Mouse (Mus musculus) midbrain, embryonic 13.5 days (tissue): ENCODE data around the gene Scp2. TPM values are rescaled to one million over a fixed set of nuclear protein-coding genes. Genes with fewer than 3 reads are reported as not detected.
A peak's percentile ranks its signal among the peaks of the same experiment; 100 is the strongest.
"Not testable (repeated sequence)": the region's sequence is repeated elsewhere in the genome, so short reads cannot be mapped to it uniquely, and the experiment has no call there.

Source experiments
- ATAC-seq: fragments of 200-750 bp; cut with Nextera tagmentation; 2 replicates; pipeline ENCODE4 v1.8.0; 2017; ENCODE audit warnings: mild to moderate bottlenecking, moderate TSS enrichment, moderate library complexity
- H3K27ac ChIP-seq: fragments of 300-500 bp; sonication (generic); 2 replicates; pipeline ENCODE4 v1.5.1; 2015; ENCODE audit warnings: inconsistent platforms, mild to moderate bottlenecking, moderate library complexity
- H3K27me3 ChIP-seq: fragments of 300-500 bp; sonication (generic); 2 replicates; pipeline ENCODE4 v1.6.1; 2015; ENCODE audit warnings: mild to moderate bottlenecking, inconsistent platforms
- H3K36me3 ChIP-seq: fragments of 300-500 bp; sonication (generic); 2 replicates; pipeline ENCODE4 v1.6.1; 2015; ENCODE audit warnings: mild to moderate bottlenecking, inconsistent platforms
- H3K4me1 ChIP-seq: fragments of 300-500 bp; sonication (generic); replicated peaks from 2 replicates; pipeline ENCODE4 v1.6.1; 2015; ENCODE audit warnings: inconsistent platforms
- H3K4me2 ChIP-seq: fragments of 300-500 bp; sonication (generic); replicated peaks from 2 replicates; pipeline ENCODE4 v1.6.1; 2015; ENCODE audit warnings: moderate library complexity, mild to moderate bottlenecking, inconsistent platforms
- H3K4me3 ChIP-seq: fragments of 300-500 bp; sonication (generic); replicated peaks from 2 replicates; pipeline ENCODE4 v1.5.1; 2015; ENCODE audit warnings: mild to moderate bottlenecking, inconsistent platforms
- H3K9ac ChIP-seq: fragments of 300-500 bp; sonication (generic); replicated peaks from 2 replicates; pipeline ENCODE4 v1.6.1; 2015; ENCODE audit warnings: mild to moderate bottlenecking, inconsistent platforms
- H3K9me3 ChIP-seq: fragments of 300-500 bp; sonication (generic); 2 replicates; pipeline ENCODE4 v1.6.1; 2016; ENCODE audit warnings: mild to moderate bottlenecking, inconsistent platforms
- WGBS: fragments of 180-500 bp; shearing (Covaris S2); methylation state at CpG from one replicate; pipeline ENCODE4 v1.1.7; 2015; 5-methylcytosine and 5-hydroxymethylcytosine counted together
- polyA plus RNA-seq: library from polyadenylated mRNA; unstranded; fragments of >200 nt; fragmentation: Nextera tagmentation; extraction: Ambion mirVana; gene quantifications from 2 replicates; pipeline ENCODE4 v1.2.1, GENCODE M21; 2015

Scp2 gene
- polyA plus RNA-seq: 222 and 228 TPM in 2 replicates

GRCm38 (mm10) chr4:108144880-108145279 is at the start of gene Scp2:
Gene Scp2 (minus strand): TSS chr4:108144998.
- no peaks in the 10 kb centered on the region for H3K9me3 ChIP-seq

GRCm38 (mm10) chr4:108192821-108193323 is 48.1 kb upstream of the Scp2 start:
- Histone ChIP-seq H3K9me3 (no peaks in the 10 kb centered on the region), H3K4me1 (no peaks in the 10 kb centered on the region), H3K27ac (no peak overlapping the region), H3K4me2 (no peak overlapping the region), H3K9ac (no peak overlapping the region), H3K27me3 (no peaks in the 10 kb centered on the region), H3K36me3 (no peaks in the 10 kb centered on the region), H3K4me3 (no peak overlapping the region)
- no peak for ATAC-seq
- WGBS: 81% methylated on average over 2 of the region's 2 CpGs

More at GRCm38 (mm10) chr4:108144880-108145279, at the start of gene Scp2:
- 90% methylated on average over 1 of the region's 1 CpGs for WGBS
- Histone ChIP-seq H3K27me3 (no peaks in the 10 kb centered on the region), H3K36me3 (no peaks in the 10 kb centered on the region), H3K4me1 (no peaks in the 10 kb centered on the region), H3K27ac (no peak within 1 kb of the TSS), H3K4me2 (no peak within 1 kb of the TSS), H3K9ac (no peak within 1 kb of the TSS), H3K4me3 (no peak within 1 kb of the TSS)
- no peak for ATAC-seq

GRCm38 (mm10) chr4:108182278-108182677 is 37.5 kb upstream of the Scp2 start:
- Histone ChIP-seq H3K36me3 (no peaks in the 10 kb centered on the region), H3K9me3 (no peaks in the 10 kb centered on the region), H3K4me2 (no peak overlapping the region), H3K4me3 (no peak overlapping the region), H3K27ac (no peak overlapping the region), H3K4me1 (no peaks in the 10 kb centered on the region), H3K27me3 (no peaks in the 10 kb centered on the region), H3K9ac (no peak overlapping the region)
- ATAC-seq: no peak
- WGBS: 25% methylated on average over 1 of the region's 1 CpGs

DNA sequence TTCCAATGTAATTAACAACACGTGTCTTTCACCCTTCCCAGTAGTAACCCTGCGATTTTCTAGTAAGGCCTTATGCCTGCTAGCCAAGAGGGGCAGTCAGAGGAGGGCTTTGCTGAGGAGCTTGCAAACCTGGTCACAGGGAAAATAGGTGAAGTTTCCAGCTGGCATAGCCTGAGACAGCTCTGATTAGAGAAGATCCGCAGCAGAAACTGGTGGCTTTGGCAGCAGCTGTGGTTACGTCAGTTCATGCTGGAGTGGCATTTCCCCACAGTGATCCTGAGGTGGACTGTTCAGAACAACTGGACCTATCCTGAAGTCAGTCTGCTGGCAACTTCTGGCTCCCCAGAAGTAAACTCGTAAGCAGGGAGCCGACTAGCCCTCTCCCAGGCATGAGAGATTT is 23.3 kb upstream of the Scp2 start:
- 90% methylated on average over 6 of the region's 6 CpGs for WGBS
- ATAC-seq: no peak
- Histone ChIP-seq H3K9me3 (no peaks in the 10 kb centered on the region), H3K36me3 (no peaks in the 10 kb centered on the region), H3K4me1 (peaks cover 10% of the 10 kb centered on the region), H3K4me2 (no peak overlapping the region), H3K9ac (no peak overlapping the region), H3K27me3 (peaks cover 10% of the 10 kb centered on the region; the same call in 1 of the 2 replicates), H3K4me3 (no peak overlapping the region), H3K27ac (no peak overlapping the region)

GRCm38 (mm10) chr4:108166874-108167273 is 22.1 kb upstream of the Scp2 start:
- no peak overlapping the region for H3K27ac ChIP-seq
- no peak overlapping the region for H3K9ac ChIP-seq
- no peak for ATAC-seq
- H3K4me1 ChIP-seq: peaks cover 10% of the 10 kb centered on the region
- 87% methylated on average over 4 of the region's 4 CpGs for WGBS
- H3K4me3 ChIP-seq: no peak overlapping the region
- H3K36me3 ChIP-seq: no peaks in the 10 kb centered on the region
- no peak overlapping the region for H3K4me2 ChIP-seq
- peaks cover 10% of the 10 kb centered on the region; the same call in 1 of the 2 replicates for H3K27me3 ChIP-seq
- no peaks in the 10 kb centered on the region for H3K9me3 ChIP-seq

DNA sequence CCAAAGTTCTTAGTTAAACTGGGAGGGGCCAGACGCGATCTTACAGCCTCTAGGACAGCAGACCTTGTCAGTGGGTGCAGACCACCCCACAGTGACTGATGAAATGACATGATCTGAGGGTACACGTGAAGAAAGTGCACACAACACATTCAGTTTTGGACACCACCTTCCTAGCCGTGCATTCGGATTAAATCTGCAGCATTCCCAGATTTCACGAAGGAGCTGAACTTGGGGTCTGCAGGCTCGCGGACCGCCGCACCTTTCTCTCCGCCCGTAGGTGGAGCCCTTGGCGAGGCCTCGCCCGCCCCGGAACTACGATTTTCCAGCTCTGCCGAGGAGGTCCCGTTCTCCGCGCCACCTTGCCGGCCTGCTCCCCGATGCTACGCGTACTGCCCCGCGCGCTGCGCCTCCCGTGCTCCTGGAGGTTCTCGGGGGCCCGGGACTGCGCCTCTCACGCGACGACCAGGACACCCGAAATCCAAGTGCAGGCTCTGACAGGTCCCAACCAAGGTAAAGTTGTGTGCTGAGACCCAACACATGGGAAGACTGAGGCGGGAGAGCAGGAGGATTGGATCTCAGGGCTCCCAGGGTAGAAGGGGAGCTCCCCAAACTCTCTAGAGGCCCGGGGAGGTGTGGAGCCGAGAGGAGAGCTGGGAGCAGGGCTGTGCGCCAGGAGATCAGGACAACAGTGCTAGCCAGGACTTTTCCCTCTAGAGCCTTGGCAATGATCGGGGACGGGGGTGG is 20.5 kb upstream of the Scp2 start, which contains the start of gene Echdc2:
Gene Echdc2, plus strand, starts transcription at position 286 of the 744 bp plus-strand sequence.
- H3K36me3 ChIP-seq: no peaks in the 10 kb centered on the region
- H3K4me2 ChIP-seq: peak within 1 kb of the TSS; percentile 94
- no peak within 1 kb of the TSS for H3K27ac ChIP-seq
- peak within 1 kb of the TSS; percentile 50 for H3K4me3 ChIP-seq
- peaks cover 10% of the 10 kb centered on the region; the same call in 1 of the 2 replicates for H3K27me3 ChIP-seq
- H3K9me3 ChIP-seq: no peaks in the 10 kb centered on the region
- peaks cover 10% of the 10 kb centered on the region for H3K4me1 ChIP-seq
- ATAC-seq: peak; percentile 58; the same call in 1 of the 2 replicates
- H3K9ac ChIP-seq: peak within 1 kb of the TSS; percentile 71
- under 1% methylated on average over 43 of the region's 43 CpGs for WGBS

GRCm38 (mm10) chr4:108163291-108163690 is 18.5 kb upstream of the Scp2 start:
- Histone ChIP-seq H3K27ac (no peak overlapping the region), H3K4me2 (no peak overlapping the region), H3K9ac (no peak overlapping the region), H3K9me3 (no peaks in the 10 kb centered on the region), H3K36me3 (no peaks in the 10 kb centered on the region), H3K27me3 (peaks cover 10% of the 10 kb centered on the region; the same call in 1 of the 2 replicates), H3K4me3 (no peak overlapping the region), H3K4me1 (peaks cover 10% of the 10 kb centered on the region)
- WGBS: 85% methylated on average over 3 of the region's 3 CpGs
- no peak for ATAC-seq

DNA sequence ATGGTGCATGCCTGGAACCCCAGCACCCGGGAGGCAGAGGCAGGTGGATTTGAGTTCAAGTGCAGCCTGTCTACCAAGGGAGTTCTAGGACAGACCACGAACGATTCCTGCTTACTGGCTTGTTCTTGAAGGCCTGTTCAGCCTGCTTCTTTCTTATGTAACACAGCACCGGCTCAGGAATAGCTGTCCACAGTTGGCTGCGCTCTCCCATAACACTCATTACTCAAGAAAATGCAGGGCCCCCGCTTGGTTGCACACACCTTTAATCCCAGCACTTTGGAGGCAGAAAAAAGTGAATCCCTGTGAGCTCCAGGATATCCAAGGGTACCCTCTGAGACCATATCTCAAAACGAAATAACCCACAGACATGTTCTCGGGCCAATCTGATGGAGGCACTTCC is 17.1 kb upstream of the Scp2 start:
- ATAC-seq: no peak
- WGBS: 90% methylated on average over 8 of the region's 8 CpGs

DNA sequence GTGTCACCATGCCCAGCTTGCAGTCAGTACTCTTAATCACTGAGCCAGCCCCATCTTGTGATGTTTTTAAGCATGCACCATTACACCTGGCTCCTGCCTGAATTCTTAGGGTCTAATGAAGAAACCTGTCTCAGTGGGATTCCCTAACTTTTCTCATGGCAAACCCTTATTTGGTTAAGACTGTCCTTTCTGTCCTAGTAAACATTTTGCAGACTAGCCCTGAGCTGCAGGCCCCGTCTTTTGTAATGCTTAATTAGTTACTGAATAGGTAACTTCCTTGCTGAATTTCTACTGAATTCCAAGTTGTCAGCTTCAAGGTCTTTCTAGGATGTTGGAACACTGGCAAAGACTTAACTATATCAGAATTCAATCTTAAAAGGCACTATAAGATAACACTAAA is 10.3 kb upstream of the Scp2 start:
- not testable (repeated sequence) for H3K4me2 ChIP-seq, ATAC-seq, H3K36me3 ChIP-seq, H3K4me1 ChIP-seq, H3K9ac ChIP-seq, H3K27me3 ChIP-seq, H3K4me3 ChIP-seq, H3K9me3 ChIP-seq, H3K27ac ChIP-seq
- WGBS: 71% methylated on average over 1 of the region's 1 CpGs

More for the DNA sequence above, 17.1 kb upstream of the Scp2 start:
- H3K9me3 ChIP-seq: no peaks in the 10 kb centered on the region
- H3K4me2 ChIP-seq: no peak overlapping the region
- no peak overlapping the region for H3K27ac ChIP-seq
- H3K4me1 ChIP-seq: peaks cover 10% of the 10 kb centered on the region
- peaks cover 10% of the 10 kb centered on the region; the same call in 1 of the 2 replicates for H3K27me3 ChIP-seq
- no peak overlapping the region for H3K4me3 ChIP-seq
- no peak overlapping the region for H3K9ac ChIP-seq
- no peaks in the 10 kb centered on the region for H3K36me3 ChIP-seq

DNA sequence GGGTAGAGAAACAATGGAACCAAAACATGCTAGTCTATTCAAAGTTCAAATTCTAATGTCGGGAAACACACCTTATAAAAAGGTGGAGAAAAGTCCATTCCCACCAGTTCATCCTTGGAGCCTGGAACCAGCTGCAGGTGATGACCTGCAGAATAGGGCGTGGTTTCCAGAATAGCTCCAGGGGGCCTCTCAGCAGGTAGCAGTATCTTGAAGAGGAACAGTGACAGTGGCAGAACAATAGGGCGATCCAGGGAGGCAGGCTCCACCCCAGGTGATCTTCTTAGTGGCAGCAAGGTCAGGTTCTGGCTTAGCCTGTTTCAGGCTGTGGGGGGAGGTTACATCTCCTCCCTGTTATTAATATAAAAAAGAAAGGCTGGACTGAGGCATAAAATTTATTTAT is 756 bp upstream of the Scp2 start:
- not testable (repeated sequence) for H3K36me3 ChIP-seq, H3K27me3 ChIP-seq, H3K4me1 ChIP-seq, H3K9me3 ChIP-seq, ATAC-seq, H3K4me2 ChIP-seq, H3K4me3 ChIP-seq, H3K9ac ChIP-seq, H3K27ac ChIP-seq
- 46% methylated on average over 3 of the region's 3 CpGs for WGBS

DNA sequence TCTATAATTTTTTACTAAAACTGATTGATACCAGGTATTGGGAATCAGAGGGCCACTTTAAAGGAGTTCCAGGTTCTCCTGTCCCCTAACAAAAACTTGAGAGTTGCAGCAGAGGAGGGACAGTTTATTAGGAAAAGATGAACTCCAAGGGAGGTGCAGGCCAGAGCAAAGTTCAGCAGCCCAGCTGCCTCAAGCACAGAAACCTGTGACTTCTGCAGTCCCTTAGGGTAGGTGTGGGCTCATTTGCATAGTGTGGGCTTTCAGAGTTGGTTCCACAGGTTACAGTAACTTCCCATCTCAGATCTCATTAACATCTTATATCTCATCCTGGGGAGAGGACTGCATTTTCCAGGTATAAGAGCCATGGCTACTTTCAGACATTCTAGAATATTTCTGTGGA is 1.0 kb downstream of the Scp2 start:
- H3K36me3 ChIP-seq: no peaks in the 10 kb centered on the region
- no peak overlapping the region for H3K9ac ChIP-seq
- ATAC-seq: no peak
- no peak overlapping the region for H3K4me3 ChIP-seq
- H3K4me2 ChIP-seq: no peak overlapping the region
- H3K9me3 ChIP-seq: no peaks in the 10 kb centered on the region
- H3K27ac ChIP-seq: no peak overlapping the region
- H3K4me1 ChIP-seq: no peaks in the 10 kb centered on the region
- no peaks in the 10 kb centered on the region for H3K27me3 ChIP-seq

GRCm38 (mm10) chr4:108143178-108143577 is 1.6 kb downstream of the Scp2 start:
- H3K27ac ChIP-seq, H3K4me3 ChIP-seq, ATAC-seq, H3K27me3 ChIP-seq, H3K4me1 ChIP-seq, H3K9me3 ChIP-seq, H3K9ac ChIP-seq, H3K36me3 ChIP-seq, H3K4me2 ChIP-seq: not testable (repeated sequence)
- 86% methylated on average over 2 of the region's 2 CpGs for WGBS
